Mouse (Mus musculus) ES-E14 (cell line): ENCODE measurements around the gene Kctd18.
"Not testable (repeated sequence)": the region's sequence is repeated elsewhere in the genome, so short reads cannot be mapped to it uniquely, and the experiment has no call there.

ENCODE experiments used
- CHD2 ChIP-seq: IDR thresholded peaks from 2 replicates; pipeline ENCODE4 v1.6.1; 2014; ENCODE audit warnings: mild to moderate bottlenecking, low read depth, low read length, inconsistent platforms
- MAFK ChIP-seq: IDR thresholded peaks from 2 replicates; pipeline ENCODE4 v1.6.1; 2014; ENCODE audit warnings: mild to moderate bottlenecking, low read depth, low read length, inconsistent platforms; ENCODE audit not compliant: insufficient read depth

DNA sequence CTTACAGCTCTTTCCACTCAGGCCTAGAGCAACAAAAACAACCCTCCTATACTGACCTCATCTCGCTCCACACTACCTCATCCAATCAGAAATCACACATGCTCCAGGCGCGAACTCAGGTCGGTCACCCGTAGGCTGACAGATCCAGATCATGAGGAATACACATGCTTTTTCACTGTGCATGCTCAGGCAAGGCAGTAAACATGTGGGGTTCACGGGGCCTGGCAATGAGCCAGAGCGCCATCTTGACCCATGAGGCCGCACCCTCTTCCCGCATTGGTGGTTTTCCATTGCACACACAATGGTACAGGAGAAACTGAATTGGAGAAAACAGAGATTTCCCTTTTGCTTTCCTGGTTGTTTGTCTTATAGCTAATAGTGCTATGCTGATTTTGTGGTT is 18.6 kb upstream of the Kctd18 start:
- TF ChIP-seq CHD2, MAFK: not testable (repeated sequence)
